Mouse (Mus musculus): ENCODE data around the gene Zfp202. TPM values are rescaled to one million over a fixed set of nuclear protein-coding genes. Genes with fewer than 3 reads are reported as not detected.

Zfp202 gene
- polyA plus RNA-seq, 1 experiment from 2014 or later, result 7.4 TPM

GRCm38 (mm10) chr9:40216651-40217050 lies 24.5 kb downstream of the Zfp202 start:
- H3K27ac ChIP-seq, result no peak overlapping the region
- ATAC-seq (ENCODE audit: insufficient number of reproducible peaks, insufficient read depth, low FRiP score, low TSS enrichment, low read depth), result no peak
- WGBS, result 66% methylated on average over 4 of the region's 4 CpGs

GRCm38 (mm10) chr9:40224289-40224688 lies 32.2 kb downstream of the Zfp202 start:
- Histone ChIP-seq H3K27me3 (no peaks in the 10 kb centered on the region), H3K9ac (replicated peaks) (no peak overlapping the region), H3K4me3 (replicated peaks) (no peak overlapping the region), H3K27ac (no peak overlapping the region), H3K9me3 (no peaks in the 10 kb centered on the region), H3K4me2 (no peak overlapping the region), H3K36me3 (no peaks in the 10 kb centered on the region), H3K4me1 (replicated peaks) (no peaks in the 10 kb centered on the region)
- WGBS, result 72% methylated on average over 4 of the region's 4 CpGs
- ATAC-seq (ENCODE audit: insufficient number of reproducible peaks, insufficient read depth, low FRiP score, low TSS enrichment, low read depth), result no peak

More at GRCm38 (mm10) chr9:40216651-40217050, 24.5 kb downstream of the Zfp202 start:
- H3K36me3 ChIP-seq, result peaks cover 9% of the 10 kb centered on the region
- no peak overlapping the region for H3K4me3 ChIP-seq (replicated peaks)
- H3K9ac ChIP-seq (replicated peaks), result no peak overlapping the region
- H3K4me1 ChIP-seq (replicated peaks), result no peaks in the 10 kb centered on the region
- no peaks in the 10 kb centered on the region for H3K9me3 ChIP-seq
- no peak overlapping the region for H3K4me2 ChIP-seq
- no peaks in the 10 kb centered on the region for H3K27me3 ChIP-seq

GRCm38 (mm10) chr9:40227874-40228789 lies 36.0 kb downstream of the Zfp202 start:
- Histone ChIP-seq H3K4me2 (no peak overlapping the region), H3K9ac (replicated peaks) (no peak overlapping the region), H3K36me3 (no peaks in the 10 kb centered on the region), H3K27me3 (no peaks in the 10 kb centered on the region), H3K4me3 (replicated peaks) (no peak overlapping the region), H3K4me1 (replicated peaks) (no peaks in the 10 kb centered on the region), H3K9me3 (no peaks in the 10 kb centered on the region), H3K27ac (no peak overlapping the region)
- WGBS, result 70% methylated on average over 10 of the region's 10 CpGs
- peak; percentile 56; the same call in 1 of the 2 replicates for ATAC-seq (ENCODE audit: insufficient number of reproducible peaks, insufficient read depth, low FRiP score, low TSS enrichment, low read depth)

GRCm38 (mm10) chr9:40228804-40229331 lies 36.8 kb downstream of the Zfp202 start:
- 70% methylated on average over 6 of the region's 6 CpGs for WGBS
- no peak for ATAC-seq (ENCODE audit: insufficient number of reproducible peaks, insufficient read depth, low FRiP score, low TSS enrichment, low read depth)

GRCm38 (mm10) chr9:40229479-40229878 lies 37.4 kb downstream of the Zfp202 start:
- H3K9me3 ChIP-seq, result no peaks in the 10 kb centered on the region
- H3K27me3 ChIP-seq, result no peaks in the 10 kb centered on the region
- H3K4me2 ChIP-seq, result no peak overlapping the region
- ATAC-seq (ENCODE audit: insufficient number of reproducible peaks, insufficient read depth, low FRiP score, low TSS enrichment, low read depth), result no peak
- no peak overlapping the region for H3K9ac ChIP-seq (replicated peaks)
- H3K27ac ChIP-seq, result no peak overlapping the region
- H3K4me1 ChIP-seq (replicated peaks), result peaks cover 3% of the 10 kb centered on the region
- H3K4me3 ChIP-seq (replicated peaks), result no peak overlapping the region
- 78% methylated on average over 5 of the region's 5 CpGs for WGBS
- no peaks in the 10 kb centered on the region for H3K36me3 ChIP-seq

More at GRCm38 (mm10) chr9:40228804-40229331, 36.8 kb downstream of the Zfp202 start:
- Histone ChIP-seq H3K27ac (no peak overlapping the region), H3K4me2 (no peak overlapping the region), H3K36me3 (no peaks in the 10 kb centered on the region), H3K9me3 (no peaks in the 10 kb centered on the region), H3K4me3 (replicated peaks) (no peak overlapping the region), H3K4me1 (replicated peaks) (no peaks in the 10 kb centered on the region), H3K27me3 (no peaks in the 10 kb centered on the region), H3K9ac (replicated peaks) (no peak overlapping the region)

GRCm38 (mm10) chr9:40231019-40231418 lies 38.9 kb downstream of the Zfp202 start:
- Histone ChIP-seq H3K27ac (no peak overlapping the region), H3K27me3 (no peaks in the 10 kb centered on the region), H3K4me1 (replicated peaks) (peaks cover 9% of the 10 kb centered on the region), H3K9me3 (no peaks in the 10 kb centered on the region), H3K4me3 (replicated peaks) (no peak overlapping the region), H3K9ac (replicated peaks) (no peak overlapping the region), H3K36me3 (no peaks in the 10 kb centered on the region), H3K4me2 (no peak overlapping the region)
- 85% methylated on average over 3 of the region's 3 CpGs for WGBS
- no peak for ATAC-seq (ENCODE audit: insufficient number of reproducible peaks, insufficient read depth, low FRiP score, low TSS enrichment, low read depth)

GRCm38 (mm10) chr9:40234233-40235072 lies 42.3 kb downstream of the Zfp202 start:
- H3K9ac ChIP-seq (replicated peaks), result no peak overlapping the region
- H3K4me2 ChIP-seq, result no peak overlapping the region
- H3K27ac ChIP-seq, result no peak overlapping the region
- ATAC-seq (ENCODE audit: insufficient number of reproducible peaks, insufficient read depth, low FRiP score, low TSS enrichment, low read depth), result no peak
- WGBS, result 49% methylated on average over 10 of the region's 10 CpGs
- no peak overlapping the region for H3K4me3 ChIP-seq (replicated peaks)
- no peaks in the 10 kb centered on the region for H3K9me3 ChIP-seq
- H3K4me1 ChIP-seq (replicated peaks), result peaks cover 9% of the 10 kb centered on the region
- no peaks in the 10 kb centered on the region for H3K36me3 ChIP-seq
- peaks cover 10% of the 10 kb centered on the region for H3K27me3 ChIP-seq

GRCm38 (mm10) chr9:40235220-40235619 lies 43.1 kb downstream of the Zfp202 start:
- H3K4me1 ChIP-seq (replicated peaks), result peaks cover 9% of the 10 kb centered on the region
- H3K9me3 ChIP-seq, result no peaks in the 10 kb centered on the region
- H3K36me3 ChIP-seq, result no peaks in the 10 kb centered on the region
- H3K4me3 ChIP-seq (replicated peaks), result no peak overlapping the region
- H3K27me3 ChIP-seq, result peaks cover 16% of the 10 kb centered on the region
- H3K4me2 ChIP-seq, result no peak overlapping the region
- no peak for ATAC-seq (ENCODE audit: insufficient number of reproducible peaks, insufficient read depth, low FRiP score, low TSS enrichment, low read depth)
- H3K9ac ChIP-seq (replicated peaks), result no peak overlapping the region
- no peak overlapping the region for H3K27ac ChIP-seq
- WGBS, result 83% methylated on average over 7 of the region's 7 CpGs

GRCm38 (mm10) chr9:40239749-40240148 lies 47.6 kb downstream of the Zfp202 start:
- no peak overlapping the region for H3K27ac ChIP-seq
- H3K36me3 ChIP-seq, result no peaks in the 10 kb centered on the region
- peaks cover 33% of the 10 kb centered on the region for H3K27me3 ChIP-seq
- H3K9me3 ChIP-seq, result no peaks in the 10 kb centered on the region
- 32% methylated on average over 4 of the region's 4 CpGs for WGBS
- no peak for ATAC-seq (ENCODE audit: insufficient number of reproducible peaks, insufficient read depth, low FRiP score, low TSS enrichment, low read depth)
- peaks cover 4% of the 10 kb centered on the region for H3K4me1 ChIP-seq (replicated peaks)
- no peak overlapping the region for H3K9ac ChIP-seq (replicated peaks)
- H3K4me2 ChIP-seq, result no peak overlapping the region
- H3K4me3 ChIP-seq (replicated peaks), result no peak overlapping the region

- Histone ChIP-seq H3K4me3 (replicated peaks) (no peak overlapping the region), H3K4me1 (replicated peaks) (no peaks in the 10 kb centered on the region; the same call in none of the 2 replicates), H3K4me2 (0 out of 2 replicates have a peak overlapping the region, but pooled peaks have one; percentile 66), H3K9me3 (no peaks in the 10 kb centered on the region), H3K9ac (replicated peaks) (no peak overlapping the region), H3K27me3 (peaks cover 33% of the 10 kb centered on the region), H3K27ac (no peak overlapping the region), H3K36me3 (no peaks in the 10 kb centered on the region)
- ATAC-seq (ENCODE audit: insufficient number of reproducible peaks, insufficient read depth, low FRiP score, low TSS enrichment, low read depth), result no peak
- 16% methylated on average over 5 of the region's 5 CpGs for WGBS
Measured at GRCm38 (mm10) chr9:40240311-40240710, 48.2 kb downstream of the Zfp202 start.
